ENCODE assay signal across 8 mouse cellular contexts in genomic region chr2:158767742-158768339, GRCm38 (mm10). TPM values are rescaled to one million over a fixed set of nuclear protein-coding genes. Genes with fewer than 3 reads are reported as not detected.
DNase-seq lines count a peak whose midpoint lies in the region; ATAC-seq and TF ChIP-seq lines count a peak whose summit lies in the region.

Gene Fam83d, plus strand, starts transcription at chr2:158768093.

- peak; percentile 7 to 92; a peak in 3 of 4 replicates for TF ChIP-seq CTCF in CH12.LX (conservative IDR thresholded peaks at IDR 0.05 in 1 of 2, IDR thresholded peaks at IDR 0.05 in 1 of 2; ENCODE audit: low read depth in 2 of 2, low read length in 2 of 2)

- dilution Hi-C loops in CH12.LX (cut with MboI; ENCODE audit: extremely low pct_ligation_motif_present, extremely low pct_unique_long_range_greater_than_20kb, low sequenced_read_pairs) = no loop called here

- peaks cover 20 to 55% of the 10 kb centered on the region in 2 experiments for H3K4me1 ChIP-seq in CH12.LX (ENCODE audit: control insufficient read depth in 1 of 2, insufficient read depth in 2 of 2)
- peaks cover 21% of the 10 kb centered on the region for H3K4me1 ChIP-seq in forebrain, embryonic 11.5 days (replicated peaks; ENCODE audit: control insufficient read depth, insufficient read depth, low read length)
- peaks cover 44% of the 10 kb centered on the region for H3K4me1 ChIP-seq in heart, embryonic 16.5 days (ENCODE audit: control insufficient read depth, insufficient read depth, low read length)
- H3K4me1 ChIP-seq in liver, embryonic 15.5 days (replicated peaks) = peaks cover 40% of the 10 kb centered on the region
- H3K4me1 ChIP-seq in neural tube, embryonic 12.5 days = peaks cover 42% of the 10 kb centered on the region

- peak within 1 kb of the TSS; percentile 81 for H3K9ac ChIP-seq in CH12.LX (ENCODE audit: insufficient read depth, low read depth)
- H3K9ac ChIP-seq in forebrain, embryonic 11.5 days (ENCODE audit: low read length) = peak within 1 kb of the TSS; percentile 81
- peak within 1 kb of the TSS; percentile 82 for H3K9ac ChIP-seq in heart, embryonic 16.5 days (ENCODE audit: low read length)
- H3K9ac ChIP-seq in liver, embryonic 15.5 days = peak within 1 kb of the TSS; percentile 88
- peak within 1 kb of the TSS; percentile 73 for H3K9ac ChIP-seq in neural tube, embryonic 12.5 days

- ATAC-seq in forebrain, embryonic 11.5 days (replicated peaks; ENCODE audit: low FRiP score) = peak; percentile 99
- peak; percentile 96 for ATAC-seq in heart, embryonic 16.5 days (replicated peaks; ENCODE audit: extremely low read depth, insufficient read depth, low FRiP score)
- peak; percentile 91 for ATAC-seq in liver, embryonic 15.5 days (ENCODE audit: insufficient read depth)
- peak; percentile 99 for ATAC-seq in neural tube, embryonic 12.5 days (ENCODE audit: low FRiP score, low read depth)

- in situ Hi-C loops in CH12.LX (cut with MboI; ENCODE audit: low pct_ligation_motif_present, low pct_unique_long_range_greater_than_20kb, low sequenced_read_pairs) = loop anchor here (5.0 kb wide), 1 partner anchor 94 kb away; no protein-coding TSS in a partner anchor

- H3K4me2 ChIP-seq in CH12.LX (ENCODE audit: insufficient read depth, low read depth, poor library complexity, severe bottlenecking) = peak within 1 kb of the TSS; percentile 87
- peak within 1 kb of the TSS; percentile 64 for H3K4me2 ChIP-seq in forebrain, embryonic 11.5 days (ENCODE audit: low read depth, low read length, severe bottlenecking)
- peak within 1 kb of the TSS; percentile 97 for H3K4me2 ChIP-seq in heart, embryonic 16.5 days (ENCODE audit: low read depth, low read length)
- H3K4me2 ChIP-seq in liver, embryonic 15.5 days = peak within 1 kb of the TSS; percentile 90
- peak within 1 kb of the TSS; percentile 95 for H3K4me2 ChIP-seq in neural tube, embryonic 12.5 days (replicated peaks)

- TF ChIP-seq RAD21 in CH12.LX (IDR thresholded peaks at IDR 0.05; ENCODE audit: low read depth, low read length) = peak; percentile 72

- no peak for TF ChIP-seq EP300 in CH12.LX (IDR thresholded peaks at IDR 0.05; ENCODE audit: low read length)

- TF ChIP-seq POLR2A in CH12.LX (IDR thresholded peaks at IDR 0.05; ENCODE audit: low read depth, low read length) = peak; percentile 100

- DNase-seq in CH12.LX (ENCODE audit: extremely low read depth) = peak; percentile 99
- DNase-seq in c-Kit-positive CD71-positive TER-119-negative erythroid progenitor cells, embryonic 14.5 days (ENCODE audit: low read depth) = peak; percentile 96
- peak; percentile 96 for DNase-seq in forebrain, embryonic 11.5 days (ENCODE audit: low spot score)
- DNase-seq in kidney, postnatal 36 days = peak; percentile 97 to 99
- peak; percentile 90 for DNase-seq in telencephalon, adult 2 months (ENCODE audit: low read depth, low spot score)

- H3K79me2 ChIP-seq in CH12.LX (replicated peaks; ENCODE audit: control insufficient read depth, extremely low read depth, insufficient read depth, poor library complexity, severe bottlenecking) = peaks cover 27% of the 10 kb centered on the region

- peak within 1 kb of the TSS; percentile 87 to 96 (median 91) for H3K4me3 ChIP-seq in CH12.LX (replicated peaks in 1 of 3; ENCODE audit: low read depth in 2 of 3, low read length in 2 of 3, poor library complexity in 1 of 3)
- peak within 1 kb of the TSS; percentile 67 for H3K4me3 ChIP-seq in forebrain, embryonic 11.5 days (ENCODE audit: low read depth, low read length)
- H3K4me3 ChIP-seq in heart, embryonic 16.5 days (ENCODE audit: low read length) = peak within 1 kb of the TSS; percentile 79
- peak within 1 kb of the TSS; percentile 86 for H3K4me3 ChIP-seq in liver, embryonic 15.5 days (replicated peaks)
- H3K4me3 ChIP-seq in neural tube, embryonic 12.5 days = peak within 1 kb of the TSS; percentile 76

- under 1% methylated on average over 46 of the region's 48 CpGs for whole genome bisulfite sequencing in forebrain, embryonic 11.5 days
- WGBS in heart, embryonic 16.5 days = under 1% methylated on average over 48 of the region's 48 CpGs
- under 1% methylated on average over 48 of the region's 48 CpGs for WGBS in liver, embryonic 15.5 days (ENCODE audit: insufficient replicate concordance)
- under 1% methylated on average over 48 of the region's 48 CpGs for WGBS in neural tube, embryonic 12.5 days

- H3K27ac ChIP-seq in CH12.LX (ENCODE audit: insufficient read depth, low read depth) = peak within 1 kb of the TSS; percentile 44; the same call in 1 of the 2 replicates
- peak within 1 kb of the TSS; percentile 25; the same call in 1 of the 2 replicates for H3K27ac ChIP-seq in forebrain, embryonic 11.5 days (ENCODE audit: low read depth, low read length)
- peak within 1 kb of the TSS; percentile 82 for H3K27ac ChIP-seq in heart, embryonic 16.5 days (ENCODE audit: low read length)
- H3K27ac ChIP-seq in liver, embryonic 15.5 days (replicated peaks) = peak within 1 kb of the TSS; percentile 92
- H3K27ac ChIP-seq in neural tube, embryonic 12.5 days = no peak within 1 kb of the TSS

- peaks cover 3% of the 10 kb centered on the region for H3K9me3 ChIP-seq in CH12.LX (replicated peaks; ENCODE audit: low read length)
- H3K9me3 ChIP-seq in forebrain, embryonic 11.5 days (ENCODE audit: control insufficient read depth, low read length) = no peaks in the 10 kb centered on the region
- H3K9me3 ChIP-seq in heart, embryonic 16.5 days (replicated peaks; ENCODE audit: control insufficient read depth, low read length) = no peaks in the 10 kb centered on the region
- H3K9me3 ChIP-seq in liver, embryonic 15.5 days (replicated peaks) = no peaks in the 10 kb centered on the region
- H3K9me3 ChIP-seq in neural tube, embryonic 12.5 days = no peaks in the 10 kb centered on the region

- H3K36me3 ChIP-seq in CH12.LX (replicated peaks in 1 of 2; ENCODE audit: control insufficient read depth in 1 of 2, insufficient read depth in 1 of 2, low read length in 1 of 2) = peaks cover 15 to 41% of the 10 kb centered on the region in 2 experiments
- H3K36me3 ChIP-seq in forebrain, embryonic 11.5 days (ENCODE audit: control insufficient read depth, insufficient read depth, low read length) = no peaks in the 10 kb centered on the region; the same call in 1 of the 2 replicates
- H3K36me3 ChIP-seq in heart, embryonic 16.5 days (ENCODE audit: control insufficient read depth, insufficient read depth) = no peaks in the 10 kb centered on the region
- peaks cover 22% of the 10 kb centered on the region for H3K36me3 ChIP-seq in liver, embryonic 15.5 days (replicated peaks)
- 0 out of 2 replicates have a peak, but pooled peaks cover 2% of the 10 kb centered on the region for H3K36me3 ChIP-seq in neural tube, embryonic 12.5 days

- no peaks in the 10 kb centered on the region for H3K27me3 ChIP-seq in CH12.LX (replicated peaks)
- no peaks in the 10 kb centered on the region for H3K27me3 ChIP-seq in forebrain, embryonic 11.5 days (ENCODE audit: control insufficient read depth, insufficient read depth, low read length)
- H3K27me3 ChIP-seq in heart, embryonic 16.5 days (ENCODE audit: control insufficient read depth, insufficient read depth, low read length) = no peaks in the 10 kb centered on the region
- H3K27me3 ChIP-seq in liver, embryonic 15.5 days = peaks cover 3% of the 10 kb centered on the region; the same call in 1 of the 2 replicates
- no peaks in the 10 kb centered on the region for H3K27me3 ChIP-seq in neural tube, embryonic 12.5 days (replicated peaks)

TF ChIP-seq in CH12.LX, 34 proteins besides CTCF, POLR2A, EP300 and RAD21 (continues in another document):
- TF ChIP-seq POLR2AphosphoS2 (IDR thresholded peaks at IDR 0.05; ENCODE audit: low read depth, low read length) (no peak; the same call in 1 of the 2 replicates), E2F4 (IDR thresholded peaks at IDR 0.05; ENCODE audit: insufficient replicate concordance, low read depth, low read length) (no peak), ZNF384 (IDR thresholded peaks at IDR 0.05; ENCODE audit: low read depth, low read length) (no peak), NELFE (IDR thresholded peaks at IDR 0.05; ENCODE audit: low read depth, low read length) (peak; percentile 98), USF1 (IDR thresholded peaks at IDR 0.05; ENCODE audit: low read depth, low read length) (no peak), GABPA (IDR thresholded peaks at IDR 0.05; ENCODE audit: insufficient replicate concordance, low read depth, low read length) (no peak), TBP (conservative IDR thresholded peaks at IDR 0.05; ENCODE audit: low read depth, low read length) (peak; percentile 97), ZC3H11A (IDR thresholded peaks at IDR 0.05; ENCODE audit: low read depth, low read length) (peak; percentile 11; the same call in 1 of the 2 replicates), JUN (IDR thresholded peaks at IDR 0.05; ENCODE audit: insufficient read depth, low read depth, low read length) (no peak), MEF2A (IDR thresholded peaks at IDR 0.05; ENCODE audit: borderline replicate concordance, low read depth, low read length) (no peak), MAZ (IDR thresholded peaks at IDR 0.05; ENCODE audit: low read depth, low read length) (0 out of 2 replicates have a peak, but pooled peaks have one; percentile 33), HCFC1 (IDR thresholded peaks at IDR 0.05; ENCODE audit: low read depth, low read length) (no peak), SMC3 (IDR thresholded peaks at IDR 0.05; ENCODE audit: low read depth, low read length) (peak; percentile 85), PAX5 (IDR thresholded peaks at IDR 0.05; ENCODE audit: low read length) (no peak), ETS1 (conservative IDR thresholded peaks at IDR 0.05; ENCODE audit: low read depth, low read length) (no peak), JUND (conservative IDR thresholded peaks at IDR 0.05; ENCODE audit: low read depth, low read length) (no peak), BHLHE40 (IDR thresholded peaks at IDR 0.05; ENCODE audit: low read depth, low read length) (no peak), ZMIZ1 (IDR thresholded peaks at IDR 0.05; ENCODE audit: low read depth, low read length) (peak; percentile 98), MXI1 (IDR thresholded peaks at IDR 0.05; ENCODE audit: low read depth, low read length) (peak; percentile 86; the same call in 1 of the 2 replicates), ZKSCAN1 (IDR thresholded peaks at IDR 0.05; ENCODE audit: borderline replicate concordance, low read depth, low read length) (no peak), MAFK (IDR thresholded peaks at IDR 0.05; ENCODE audit: insufficient replicate concordance, low read length) (no peak)

RNA-seq across cellular contexts. Expression of gene Fam83d, which starts in this region (rescaled TPM):
- total RNA-seq in CH12.LX (2012; rRNA removed) (12.2 and 14.1 TPM in 2 replicates), CH12.LX (2014; rRNA removed) (16.1 and 19.8 TPM in 2 replicates)
- 12.4 and 15.5 TPM in 2 replicates for polyA plus RNA-seq in CH12.LX (2012; ENCODE audit: insufficient read length, low read depth)
- 54.0 and 57.5 TPM in 2 replicates for polyA plus RNA-seq in forebrain, embryonic 11.5 days (2014; fragmentation: Nextera tagmentation; extraction: Ambion mirVana)
- polyA plus RNA-seq in heart, embryonic 16.5 days (2015; fragmentation: Nextera tagmentation; extraction: Ambion mirVana) = 58.2 and 61.4 TPM in 2 replicates
- polyA plus RNA-seq in liver, embryonic 15.5 days (2015; fragmentation: Nextera tagmentation; extraction: Ambion mirVana) = 15.7 and 17.5 TPM in 2 replicates
- 29.2 and 30.9 TPM in 2 replicates for polyA plus RNA-seq in neural tube, embryonic 12.5 days (2016; fragmentation: Nextera tagmentation; extraction: Ambion mirVana)
